Mouse (Mus musculus) urinary bladder, postnatal 36 days (tissue): ENCODE data around the gene Smim26.

Experiments used
- DNase-seq, 2 experiments: peaks; one replicate each; pipeline ENCODE4 v3.0.0; 2022; ENCODE audit warnings: low spot score in 2 of 2, mixed read lengths in 1 of 2

Gene Smim26

DNA sequence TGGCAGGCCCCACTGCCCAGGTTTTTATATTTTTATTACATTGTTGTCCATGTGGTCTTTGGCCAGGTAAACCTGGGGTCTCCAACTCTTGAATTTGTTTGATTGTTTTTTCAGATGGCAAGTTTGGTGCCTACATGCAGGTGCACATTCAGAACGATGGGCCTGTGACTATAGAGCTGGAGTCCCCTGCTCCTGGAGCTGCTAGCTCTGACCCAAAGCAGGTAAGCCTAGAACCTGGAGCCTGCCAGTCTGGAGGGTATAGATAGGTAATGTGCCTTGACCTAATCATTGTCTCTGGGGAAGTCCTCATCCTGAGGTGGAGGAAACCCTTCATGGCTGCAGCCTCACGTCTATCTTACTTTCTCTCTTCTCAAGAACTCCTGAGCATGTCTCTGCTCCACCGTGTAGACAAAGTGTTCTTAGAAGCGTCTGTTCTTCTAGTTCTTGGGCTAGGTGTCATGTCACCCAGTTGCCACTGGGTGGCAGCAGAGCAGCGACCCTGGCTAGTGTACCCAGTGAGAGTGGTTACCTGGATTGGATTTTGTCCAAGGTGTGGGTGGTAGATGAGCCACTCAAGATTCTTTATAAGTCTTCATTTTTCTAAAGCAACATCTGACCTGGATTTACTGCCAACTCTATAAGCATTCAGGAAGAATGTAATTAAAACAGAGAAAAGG, 41.9 kb downstream of the Smim26 start:
- peak; percentile 39 to 48 for DNase-seq

DNA sequence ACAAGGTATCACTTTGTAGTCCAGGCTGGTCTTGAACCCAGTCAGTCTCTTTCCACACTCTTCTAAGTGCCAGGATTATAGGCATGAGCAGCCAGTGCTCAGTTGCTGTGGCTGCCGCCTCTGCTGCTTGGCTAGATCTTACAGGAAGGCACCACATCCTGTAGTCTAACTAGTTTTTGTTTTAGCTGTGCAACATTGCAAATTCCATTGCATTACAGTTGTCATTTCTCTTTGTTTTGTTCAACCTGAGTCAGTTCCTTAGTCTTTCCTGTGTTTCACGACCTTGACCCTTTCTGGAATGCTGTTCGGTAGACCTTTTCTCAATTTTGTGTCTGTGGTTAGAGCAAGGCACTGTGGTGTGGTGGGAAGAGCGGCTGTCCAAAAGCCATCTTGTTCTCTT, 43.4 kb downstream of the Smim26 start:
- DNase-seq, result no peak

DNA sequence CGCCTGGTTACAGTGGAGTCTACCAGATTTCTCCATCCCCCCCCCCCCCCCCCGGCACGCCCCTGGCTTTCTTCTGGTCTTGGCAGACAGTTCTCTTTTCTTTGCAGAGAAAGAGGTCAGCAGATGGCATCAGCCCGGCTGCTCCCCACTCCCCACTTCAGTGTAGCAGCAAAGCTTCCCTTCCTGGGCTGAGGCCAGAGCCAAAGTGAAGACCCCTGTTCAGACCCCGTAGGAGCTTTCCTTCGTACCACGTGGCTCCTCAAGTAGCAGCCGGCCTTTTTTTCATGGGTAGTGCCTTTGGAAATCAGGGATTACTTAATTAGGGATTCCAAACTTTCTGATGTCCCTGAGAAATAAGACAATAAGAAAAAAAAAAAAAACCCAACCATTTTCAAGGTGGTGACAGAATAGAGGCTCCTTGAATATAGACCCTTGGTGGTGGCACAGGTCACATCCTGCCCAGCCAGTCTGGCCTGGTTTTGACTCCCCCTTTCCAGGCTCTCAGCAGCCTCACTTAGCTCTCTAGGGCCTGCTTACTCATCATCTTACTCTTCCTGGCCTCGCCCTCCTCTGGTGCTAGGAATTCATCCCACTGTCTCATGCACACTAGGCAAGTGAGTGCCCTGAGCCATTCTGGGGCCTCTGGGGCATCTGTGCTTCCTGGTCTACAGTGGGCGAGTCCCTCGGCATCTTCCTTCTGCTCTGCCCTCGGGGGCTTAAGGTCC, 44.0 kb downstream of the Smim26 start:
- DNase-seq, result no peak

DNA sequence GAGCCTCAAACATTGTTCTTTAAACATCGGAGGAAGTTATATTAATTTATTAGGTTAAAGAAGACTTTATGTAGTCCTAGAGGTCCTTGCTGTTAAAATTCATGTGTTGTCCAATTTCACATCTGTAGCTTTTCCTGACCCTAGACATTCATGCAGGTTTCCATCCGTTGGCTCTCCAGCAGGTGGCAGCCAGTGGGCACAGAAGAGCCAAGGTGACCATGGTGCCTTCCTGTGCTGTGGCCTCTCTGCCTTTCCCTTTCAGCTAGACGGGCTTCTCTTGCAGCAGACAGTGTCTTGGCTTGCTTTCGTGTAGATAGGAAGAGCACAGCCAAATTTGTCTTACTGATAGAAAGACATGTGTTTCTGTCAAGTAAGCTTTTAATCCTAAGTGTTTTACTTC, 44.9 kb downstream of the Smim26 start:
- DNase-seq, result peak in 1 of 2 experiments; percentile 21

DNA sequence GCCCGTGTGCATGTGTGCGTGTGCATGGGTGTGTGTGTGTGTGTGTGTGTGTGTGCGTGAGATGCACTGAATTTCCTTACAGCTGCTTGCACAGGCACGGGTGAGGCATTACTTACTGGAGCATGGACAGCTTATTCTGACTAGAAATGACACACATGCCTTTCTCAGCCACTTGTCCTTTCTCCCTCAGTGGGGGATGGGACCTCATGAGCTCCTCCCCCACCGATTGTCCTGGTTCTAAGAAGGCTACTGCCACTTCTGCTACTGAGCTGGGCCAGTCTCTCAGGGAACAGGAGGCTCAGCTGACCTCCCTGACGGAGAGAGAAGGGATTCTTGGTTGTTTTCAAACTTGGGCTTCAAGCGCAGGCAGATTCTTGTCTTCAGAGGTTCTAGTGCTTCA, 46.2 kb downstream of the Smim26 start:
- DNase-seq, result no peak

DNA sequence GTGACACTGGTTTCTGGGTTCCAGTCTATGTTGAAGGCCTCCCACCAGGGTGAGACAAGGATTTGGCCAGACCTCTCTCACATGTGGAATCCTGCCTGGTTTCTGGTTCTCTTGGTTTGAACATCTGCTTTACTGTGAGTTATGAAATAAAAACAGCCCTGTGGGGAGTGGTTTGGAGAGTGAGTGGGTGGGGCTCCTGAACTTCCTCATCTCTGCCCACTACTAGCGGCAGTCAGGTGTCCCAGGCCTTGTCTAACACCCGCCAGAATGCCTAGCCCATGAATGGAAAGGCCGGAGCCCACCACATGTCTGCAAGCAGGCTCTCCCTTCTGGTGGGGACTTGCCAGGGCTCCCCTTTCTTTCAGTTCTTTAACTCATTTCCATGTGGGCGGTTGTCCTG, 48.1 kb downstream of the Smim26 start:
- peak in 1 of 2 experiments; percentile 18 for DNase-seq
